Mouse (Mus musculus) naive thymus-derived CD4-positive, alpha-beta T cell, adult 2 months (primary cell): ENCODE data around the gene Olfr1222.
"Not testable (repeated sequence)": the region's sequence is repeated elsewhere in the genome, so short reads cannot be mapped to it uniquely, and the experiment has no call there.

Experiments used
- DNase-seq: peaks from one replicate; pipeline ENCODE4 v3.0.0-alpha.2; 2011; ENCODE audit warnings: low read depth

The Olfr1222 gene

GRCm38 (mm10) chr2:89132954-89133353, at the start of gene Olfr1222:
Gene Olfr1222, minus strand, starts transcription at chr2:89133054.
- DNase-seq, result no peak

GRCm38 (mm10) chr2:89174569-89174968, 41.7 kb upstream of the Olfr1222 start, which contains the start of gene Olfr1225:
Gene Olfr1225, minus strand, starts transcription at chr2:89174669.
- DNase-seq, result no peak

GRCm38 (mm10) chr2:89164711-89165110, 31.9 kb upstream of the Olfr1222 start:
- not testable (repeated sequence) for DNase-seq

DNA sequence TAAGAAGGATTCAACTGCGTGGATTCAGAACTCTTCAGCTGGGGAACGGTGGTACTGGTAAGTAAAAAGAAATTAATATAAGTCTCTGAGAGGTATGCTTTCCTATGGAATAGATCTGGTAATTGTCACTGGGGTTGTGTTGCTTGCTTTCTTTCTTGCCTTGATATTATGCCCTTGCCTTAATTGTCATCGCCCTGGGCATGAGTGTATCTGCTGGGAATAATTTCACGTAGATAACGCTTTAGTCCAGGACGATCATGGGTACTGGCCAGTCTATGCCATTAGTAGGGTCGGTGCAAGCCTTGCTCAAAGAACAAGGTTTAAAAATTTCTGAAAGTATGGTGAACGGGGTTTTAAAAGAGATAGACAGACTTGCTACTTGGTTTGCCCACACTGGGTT, 31.1 kb upstream of the Olfr1222 start, which contains the start of gene Olfr1224-ps1:
Gene Olfr1224-ps1, minus strand, starts transcription at position 101 of the 400 bp plus-strand sequence.
- DNase-seq, result not testable (repeated sequence)

DNA sequence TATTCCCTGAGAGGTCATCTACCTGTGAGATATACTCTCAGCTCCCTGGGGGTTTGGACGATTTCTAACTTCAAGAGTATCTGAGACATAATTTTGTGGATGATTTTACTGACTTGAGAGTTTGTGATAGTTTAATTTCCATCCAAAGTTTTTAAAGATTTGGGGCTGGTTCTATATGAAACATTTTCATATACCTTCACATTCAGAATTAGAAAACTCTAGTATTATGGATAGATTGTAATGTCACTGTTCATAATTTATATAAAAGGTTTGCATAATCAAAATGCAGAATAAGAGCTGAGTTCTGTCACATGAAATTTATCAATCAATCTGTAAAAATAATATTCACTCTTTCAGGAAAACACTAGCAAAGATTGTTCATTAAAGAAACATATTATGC, 18.6 kb upstream of the Olfr1222 start, which contains the start of gene Olfr1223:
Gene Olfr1223, minus strand, starts transcription at position 101 of the 400 bp plus-strand sequence.
- no peak for DNase-seq

- DNase-seq, result no peak
Measured at GRCm38 (mm10) chr2:89117183-89117582, 15.7 kb downstream of the Olfr1222 start, which contains the start of gene Olfr1221. Gene Olfr1221, minus strand, starts transcription at chr2:89117283.

- DNase-seq, result no peak
Measured at GRCm38 (mm10) chr2:89106735-89107134, 26.1 kb downstream of the Olfr1222 start, which contains the start of gene Olfr1220. Gene Olfr1220, minus strand, starts transcription at chr2:89106835.

GRCm38 (mm10) chr2:89105651-89106050, 27.2 kb downstream of the Olfr1222 start:
- DNase-seq, result no peak

DNA sequence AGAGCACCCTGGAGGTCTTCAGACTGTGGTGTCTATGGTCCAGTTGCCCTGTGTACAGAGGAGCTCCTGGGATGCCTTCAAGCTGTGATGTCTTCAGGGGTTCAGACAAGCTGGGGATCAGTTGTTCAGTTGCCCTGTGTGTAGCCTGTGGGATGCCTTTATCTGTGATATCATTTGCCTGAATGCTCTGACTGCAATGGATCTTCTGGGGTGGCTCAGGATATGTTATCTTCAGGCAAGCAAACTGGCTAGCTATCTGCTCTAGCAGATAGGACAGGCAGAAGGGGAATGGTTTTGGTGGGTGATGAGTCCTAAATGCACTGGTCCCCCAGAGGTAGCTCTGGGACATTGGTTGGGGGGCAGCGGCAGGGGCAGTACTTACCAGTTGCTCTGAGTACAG, 39.0 kb downstream of the Olfr1222 start:
- no peak for DNase-seq

DNA sequence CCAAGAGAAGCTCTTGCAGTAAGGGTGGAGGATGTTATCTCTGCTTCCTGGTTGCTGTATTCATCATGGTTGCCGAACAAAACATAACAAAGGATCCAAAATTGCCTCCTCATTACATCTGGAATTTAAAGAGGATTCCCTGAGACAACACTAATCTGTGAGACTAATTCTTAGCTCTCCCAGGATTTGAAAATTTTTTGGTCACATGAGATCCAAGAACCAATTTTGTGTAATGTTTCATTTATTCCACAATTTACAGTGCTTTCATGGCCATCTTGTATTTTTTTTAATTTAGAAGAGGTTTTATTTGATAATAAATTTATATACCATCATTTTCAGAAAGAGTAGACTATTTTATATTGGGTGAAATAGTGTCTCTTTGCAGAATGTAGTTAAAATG, 49.4 kb downstream of the Olfr1222 start, which contains the start of gene Olfr1219:
Gene Olfr1219, minus strand, starts transcription at position 101 of the 400 bp plus-strand sequence.
- no peak for DNase-seq

DNA sequence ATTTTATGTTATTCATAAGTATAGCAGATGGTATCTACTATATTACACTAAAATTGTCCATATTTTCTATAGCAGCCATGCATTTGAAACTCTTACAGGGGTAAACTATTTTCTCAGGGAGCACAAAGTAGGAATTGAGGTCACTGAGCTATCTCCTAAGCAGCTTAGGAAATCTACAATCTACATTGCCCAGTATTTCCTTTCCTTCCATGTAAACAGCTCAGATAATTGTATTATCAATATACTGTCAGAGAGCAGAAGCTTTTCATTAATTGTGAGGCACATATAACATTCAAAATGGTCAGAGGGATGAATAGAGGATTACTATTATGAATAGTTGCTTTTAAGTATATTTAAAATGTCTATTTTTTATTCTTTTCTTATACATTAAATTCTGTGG, 51.4 kb downstream of the Olfr1222 start:
- DNase-seq, result no peak
